Mouse (Mus musculus): ENCODE measurements at regions not wholly inside any gene's neighbourhood (a gene's known extent, or its start where the extent isn't known, plus 50 kb on each side); places are given as distances from the start of the nearest gene placed in this dataset.
"Not testable (repeated sequence)": the region's sequence is repeated elsewhere in the genome, so short reads cannot be mapped to it uniquely, and the experiment has no call there.

- DNase-seq (ENCODE audit: low read depth, low spot score): no peak
These were observed 1442.4 kb upstream of the Tacstd2 start for GRCm38 (mm10) chr6:68977959-68978358.

GRCm38 (mm10) chr6:68964012-68964411 is 1428.4 kb upstream of the Tacstd2 start:
- no peak for DNase-seq (ENCODE audit: low read depth, low spot score)

GRCm38 (mm10) chr6:68938104-68938503 is 1402.5 kb upstream of the Tacstd2 start:
- not testable (repeated sequence) for DNase-seq (ENCODE audit: low read depth, low spot score)

- not testable (repeated sequence) for DNase-seq (ENCODE audit: low read depth, low spot score)
These were observed 1396.3 kb upstream of the Tacstd2 start for GRCm38 (mm10) chr6:68931860-68932259.

- no peak for DNase-seq (ENCODE audit: low read depth, low spot score)
These were observed 1379.9 kb upstream of the Tacstd2 start for GRCm38 (mm10) chr6:68915536-68915935.

GRCm38 (mm10) chr6:68884130-68884529 is 1348.5 kb upstream of the Tacstd2 start:
- no peak for DNase-seq (ENCODE audit: low read depth, low spot score)

- DNase-seq (ENCODE audit: low read depth, low spot score): not testable (repeated sequence)
These were observed 1317.2 kb upstream of the Tacstd2 start for GRCm38 (mm10) chr6:68852761-68853160.

- DNase-seq (ENCODE audit: low read depth, low spot score): no peak
These were observed 1316.7 kb upstream of the Tacstd2 start for GRCm38 (mm10) chr6:68852286-68852685.

- no peak for DNase-seq (ENCODE audit: low read depth, low spot score)
These were observed 1299.6 kb upstream of the Tacstd2 start for GRCm38 (mm10) chr6:68835186-68835585.

- no peak for DNase-seq (ENCODE audit: low read depth, low spot score)
These were observed 1299.0 kb upstream of the Tacstd2 start for GRCm38 (mm10) chr6:68834633-68835032.

- not testable (repeated sequence) for DNase-seq (ENCODE audit: low read depth, low spot score)
These were observed 1292.9 kb upstream of the Tacstd2 start for GRCm38 (mm10) chr6:68828460-68828859.

- no peak for DNase-seq (ENCODE audit: low read depth, low spot score)
These were observed 1277.8 kb upstream of the Tacstd2 start for GRCm38 (mm10) chr6:68813346-68813745.

- DNase-seq (ENCODE audit: low read depth, low spot score): not testable (repeated sequence)
These were observed 1263.6 kb upstream of the Tacstd2 start for GRCm38 (mm10) chr6:68799205-68799604.

GRCm38 (mm10) chr6:68771507-68771906 is 1235.9 kb upstream of the Tacstd2 start:
- no peak for DNase-seq (ENCODE audit: low read depth, low spot score)

- no peak for DNase-seq (ENCODE audit: low read depth, low spot score)
These were observed 1214.9 kb upstream of the Tacstd2 start for GRCm38 (mm10) chr6:68750451-68750850.

- no peak for DNase-seq (ENCODE audit: low read depth, low spot score)
These were observed 1214.1 kb upstream of the Tacstd2 start for GRCm38 (mm10) chr6:68749699-68750098.

GRCm38 (mm10) chr6:68738573-68738972 is 1203.0 kb upstream of the Tacstd2 start:
- no peak for DNase-seq (ENCODE audit: low read depth, low spot score)

- no peak for DNase-seq (ENCODE audit: low read depth, low spot score)
These were observed 1201.1 kb upstream of the Tacstd2 start for GRCm38 (mm10) chr6:68736647-68737046.

GRCm38 (mm10) chr6:68736068-68736467 is 1200.5 kb upstream of the Tacstd2 start:
- DNase-seq (ENCODE audit: low read depth, low spot score): no peak

- DNase-seq (ENCODE audit: low read depth, low spot score): not testable (repeated sequence)
These were observed 1175.5 kb upstream of the Tacstd2 start for GRCm38 (mm10) chr6:68711084-68711483.

GRCm38 (mm10) chr6:68704291-68704800 is 1168.8 kb upstream of the Tacstd2 start:
- not testable (repeated sequence) for DNase-seq (ENCODE audit: low read depth, low spot score)

- not testable (repeated sequence) for DNase-seq (ENCODE audit: low read depth, low spot score)
These were observed 1145.2 kb upstream of the Tacstd2 start for GRCm38 (mm10) chr6:68680792-68681110.

GRCm38 (mm10) chr6:68680099-68680791 is 1144.6 kb upstream of the Tacstd2 start:
- DNase-seq (ENCODE audit: low read depth, low spot score): no peak

GRCm38 (mm10) chr6:68668433-68668832 is 1132.8 kb upstream of the Tacstd2 start:
- peak; percentile 47 for DNase-seq (ENCODE audit: low read depth, low spot score)
